Mouse (Mus musculus) megakaryocyte progenitor cell, adult 5-6 weeks (primary cell): ENCODE measurements at regions not wholly inside any gene's neighbourhood (a gene's known extent, or its start where the extent isn't known, plus 50 kb on each side); places are given as distances from the start of the nearest gene placed in this dataset.
"Not testable (repeated sequence)": the region's sequence is repeated elsewhere in the genome, so short reads cannot be mapped to it uniquely, and the experiment has no call there.

ENCODE experiments used
- ATAC-seq: replicated peaks from 2 replicates; pipeline ENCODE4 v1.8.0; 2016; ENCODE audit warnings: mild to moderate bottlenecking, moderate TSS enrichment, inconsistent platforms; ENCODE audit not compliant: poor library complexity

GRCm38 (mm10) chr5:105358902-105359301, 56.7 kb upstream of the Lrrc8b start:
- ATAC-seq, result no peak

GRCm38 (mm10) chr5:105356393-105356792, 59.2 kb upstream of the Lrrc8b start:
- ATAC-seq, result peak; percentile 98

- no peak for ATAC-seq
Observed at GRCm38 (mm10) chr5:105354041-105354440, 60.5 kb upstream of the Gbp6 start.

- ATAC-seq, result peak; percentile 8; the same call in 1 of the 2 replicates
Observed at GRCm38 (mm10) chr5:105346463-105346862, 53.0 kb upstream of the Gbp6 start.

DNA sequence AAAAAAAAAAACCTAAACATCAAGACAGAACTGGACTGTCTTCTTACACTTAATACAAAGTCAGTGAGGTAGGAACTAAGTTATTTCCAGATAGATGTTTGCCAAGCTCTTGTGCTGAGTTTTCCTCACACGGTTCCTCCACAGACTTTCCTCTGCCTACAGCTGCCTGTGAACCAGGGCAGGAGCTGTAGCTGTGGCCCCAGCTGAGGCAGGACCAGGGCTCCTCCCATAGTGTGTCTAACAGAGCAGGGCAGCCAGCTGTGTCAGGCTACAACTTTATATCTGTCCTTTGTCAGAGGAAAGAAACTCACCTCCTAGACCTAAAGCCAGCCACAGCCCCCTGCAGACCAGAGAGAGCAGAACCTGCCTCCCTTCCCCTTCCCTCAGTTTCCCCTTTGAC, 52.5 kb upstream of the Gbp6 start:
- not testable (repeated sequence) for ATAC-seq

- ATAC-seq, result peak; percentile 81
Observed at GRCm38 (mm10) chr5:105344808-105345732, 51.6 kb upstream of the Gbp6 start.

- ATAC-seq, result peak; percentile 65
Observed at GRCm38 (mm10) chr5:105343816-105344215, 50.3 kb upstream of the Gbp6 start.
